Mouse (Mus musculus) cerebellum, adult 18-20 months (tissue): Measurements from ENCODE around the gene Zfp940.
"Not testable (repeated sequence)": the region's sequence is repeated elsewhere in the genome, so short reads cannot be mapped to it uniquely, and the experiment has no call there.

Source experiments
- DNase-seq, 2 experiments: peaks; one replicate each; pipeline ENCODE4 v3.0.0; 2021

The Zfp940 gene

DNA sequence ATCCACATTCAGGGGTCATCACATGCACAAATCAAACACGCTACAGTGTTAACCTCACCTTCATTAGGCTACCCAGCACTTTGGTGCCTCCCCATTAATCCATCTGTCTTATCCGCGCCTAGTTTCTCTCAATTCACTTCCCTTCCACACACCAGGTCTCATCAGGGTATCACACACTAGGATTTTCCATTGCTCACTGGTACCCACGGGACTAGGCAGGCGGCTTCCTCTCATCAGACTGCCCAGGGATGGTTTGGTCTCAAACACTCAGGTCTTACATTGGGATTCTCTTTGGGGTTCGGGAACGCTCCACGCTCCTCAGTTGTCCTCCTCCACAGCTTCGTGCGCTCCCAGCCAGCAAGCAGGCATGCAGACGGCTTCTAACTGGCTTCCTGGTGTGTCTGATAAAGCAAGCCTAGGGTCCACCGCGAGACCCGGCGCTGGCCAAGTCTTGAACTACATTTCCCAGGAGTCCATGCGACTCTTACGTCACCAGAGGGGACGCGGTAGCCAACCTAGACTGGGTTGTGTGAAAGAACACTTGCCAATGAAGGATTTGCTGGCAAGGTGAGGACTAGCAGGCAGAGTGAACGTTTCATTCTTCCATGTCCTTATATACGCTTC lies at the start of gene Zfp940:
Zfp940 (minus strand) TSS at position 451 of the 624 bp plus-strand sequence.
- peak; percentile 89 to 92 for DNase-seq

DNA sequence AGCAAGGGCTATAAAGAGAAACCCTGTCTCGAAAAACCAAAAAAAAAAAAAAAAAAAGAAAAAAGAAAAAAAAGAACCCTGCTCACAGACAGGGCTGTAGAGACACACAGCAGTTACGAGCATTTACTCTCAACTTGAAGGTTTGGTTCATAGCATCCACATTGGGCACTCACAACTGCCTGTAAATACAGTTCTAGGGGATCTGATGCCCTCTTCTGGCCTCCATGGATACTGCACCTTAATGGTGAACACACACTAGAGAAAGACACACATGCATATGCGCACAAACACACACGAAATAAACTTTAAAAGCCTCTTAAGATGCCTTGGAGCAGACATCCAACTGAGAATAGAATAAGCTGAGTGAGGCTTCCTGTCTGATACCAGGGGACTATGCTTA lies 44.9 kb upstream of the Zfp940 start:
- no peak for DNase-seq

DNA sequence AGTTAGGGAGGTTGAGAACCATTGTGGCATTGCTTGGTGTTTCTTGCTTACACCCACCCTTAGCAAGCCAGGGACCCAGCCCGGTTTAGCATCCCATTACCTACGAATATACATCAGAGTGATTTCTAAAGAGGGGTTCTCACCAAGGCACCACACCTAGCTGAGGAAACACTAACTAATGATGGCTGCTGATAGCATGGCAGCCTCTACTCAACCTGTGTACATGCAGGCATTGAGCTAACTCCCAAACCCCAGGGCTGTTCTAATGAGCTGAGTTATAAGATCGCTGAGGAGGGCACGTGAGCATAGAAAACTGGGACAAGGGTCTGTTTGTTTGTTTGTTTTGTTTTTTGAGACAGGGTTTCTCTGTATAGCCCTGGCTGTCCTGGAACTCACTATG lies 39.3 kb upstream of the Zfp940 start:
- DNase-seq, result no peak

DNA sequence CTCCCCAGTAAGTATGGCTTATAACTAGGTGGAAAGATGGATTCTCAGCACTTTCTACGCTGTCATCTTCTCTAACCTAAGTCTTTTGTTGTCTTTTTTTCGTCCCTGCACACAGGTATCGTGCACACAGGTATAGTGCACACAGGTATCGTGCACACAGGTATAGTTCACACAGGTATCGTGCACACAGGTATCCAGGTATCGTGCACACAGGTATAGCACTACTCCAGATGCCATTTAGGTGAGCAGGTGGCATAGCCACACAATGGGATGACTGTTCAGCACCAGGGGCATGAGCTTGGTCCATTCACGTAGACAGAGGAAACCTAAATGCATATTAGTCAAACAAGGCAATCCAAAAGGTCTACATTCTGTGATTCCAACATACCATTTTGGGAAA lies 37.0 kb upstream of the Zfp940 start:
- DNase-seq, result no peak

DNA sequence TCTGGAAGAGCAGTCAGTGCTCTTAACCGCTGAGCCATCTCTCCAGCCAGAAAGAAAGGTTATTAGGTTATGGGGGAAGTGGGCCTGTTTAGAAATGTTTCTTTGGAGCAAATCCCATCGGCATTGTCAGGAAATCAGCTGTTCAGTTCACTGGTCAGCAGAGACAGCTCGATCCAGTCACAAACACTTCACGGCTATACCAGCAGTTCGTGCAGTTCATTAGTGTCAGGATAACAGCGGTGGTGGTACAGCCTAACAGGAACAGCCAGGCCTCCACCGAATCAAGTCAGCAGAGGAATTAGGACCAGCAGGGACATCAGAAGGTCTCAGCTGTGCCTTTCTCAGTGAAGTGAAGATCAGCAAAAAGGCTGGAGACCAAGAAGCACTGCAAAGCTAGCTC lies 27.4 kb upstream of the Zfp940 start:
- no peak for DNase-seq

DNA sequence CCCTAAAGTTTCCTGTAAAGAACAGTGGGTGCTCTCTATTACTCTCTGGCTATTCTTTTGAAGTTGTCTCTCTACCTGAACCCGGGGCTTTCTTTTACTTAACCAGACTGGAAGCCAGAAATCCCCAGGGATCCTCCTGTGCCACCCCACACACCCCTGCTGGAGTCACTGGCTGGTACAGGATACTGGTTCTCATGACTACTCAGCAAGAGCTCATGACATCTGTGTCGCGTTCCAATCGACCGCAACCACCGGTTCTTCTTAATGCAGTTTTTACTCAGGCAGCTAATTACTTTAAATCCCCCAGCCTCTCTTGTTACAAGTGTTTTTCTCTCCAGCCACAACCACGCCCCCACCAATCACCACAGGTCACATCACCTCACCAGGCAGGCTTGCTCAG lies 26.6 kb upstream of the Zfp940 start:
- no peak for DNase-seq

DNA sequence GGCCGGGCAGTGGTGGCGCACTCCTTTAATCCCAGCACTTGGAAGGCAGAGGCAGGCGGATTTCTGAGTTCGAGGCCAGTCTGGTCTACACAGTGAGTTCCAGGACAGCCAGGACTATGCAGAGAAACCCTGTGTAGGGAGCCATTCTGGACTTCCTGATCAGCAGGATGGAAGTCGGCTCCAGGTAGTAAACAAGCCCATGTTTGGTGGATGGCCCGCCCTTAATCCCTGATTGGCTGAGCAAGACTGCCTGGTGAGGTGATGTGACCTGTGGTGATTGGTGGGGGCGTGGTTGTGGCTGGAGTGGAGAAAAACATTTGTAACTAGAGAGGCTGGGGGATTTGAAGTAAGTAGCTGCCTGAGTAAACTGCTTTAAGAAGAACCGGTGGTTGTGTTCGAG lies 24.1 kb upstream of the Zfp940 start:
- not testable (repeated sequence) for DNase-seq

DNA sequence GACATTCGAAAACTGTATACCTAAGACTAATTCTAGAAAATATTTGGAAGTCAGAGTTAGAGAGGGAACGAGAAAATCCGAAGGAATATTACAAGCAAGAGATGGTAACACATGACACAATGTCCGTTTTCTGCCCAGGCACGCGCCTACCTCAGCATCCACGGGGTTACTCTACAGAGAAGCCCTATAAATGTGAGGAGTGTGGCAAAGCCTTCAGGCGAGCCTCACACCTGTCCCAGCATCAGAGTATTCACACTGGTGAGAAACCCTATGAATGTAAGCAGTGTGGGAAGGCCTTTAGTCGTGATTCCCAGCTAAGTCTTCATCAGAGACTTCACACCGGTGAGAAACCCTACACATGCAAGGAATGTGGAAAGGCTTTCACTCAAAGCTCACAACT lies 20.8 kb upstream of the Zfp940 start:
- no peak for DNase-seq

DNA sequence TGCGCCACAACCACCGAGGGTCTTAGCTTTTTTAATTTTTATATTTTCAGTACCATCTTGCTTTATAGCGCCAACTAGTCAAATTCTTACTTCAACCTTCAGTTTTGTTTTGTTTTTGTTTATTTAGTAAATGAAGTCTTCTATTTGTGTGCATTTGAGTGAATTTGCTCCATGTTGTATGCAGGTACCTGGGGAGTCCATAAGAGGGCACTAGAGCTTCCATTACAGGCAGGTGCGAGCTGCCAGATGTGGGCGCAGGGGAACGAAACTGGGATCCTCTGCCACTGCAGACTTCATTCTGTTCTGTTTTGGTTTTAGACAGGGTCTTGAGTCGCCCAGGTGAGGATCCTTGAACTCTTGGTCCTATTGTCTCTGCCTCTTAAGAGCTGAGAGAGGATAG lies 8.2 kb upstream of the Zfp940 start:
- no peak for DNase-seq

DNA sequence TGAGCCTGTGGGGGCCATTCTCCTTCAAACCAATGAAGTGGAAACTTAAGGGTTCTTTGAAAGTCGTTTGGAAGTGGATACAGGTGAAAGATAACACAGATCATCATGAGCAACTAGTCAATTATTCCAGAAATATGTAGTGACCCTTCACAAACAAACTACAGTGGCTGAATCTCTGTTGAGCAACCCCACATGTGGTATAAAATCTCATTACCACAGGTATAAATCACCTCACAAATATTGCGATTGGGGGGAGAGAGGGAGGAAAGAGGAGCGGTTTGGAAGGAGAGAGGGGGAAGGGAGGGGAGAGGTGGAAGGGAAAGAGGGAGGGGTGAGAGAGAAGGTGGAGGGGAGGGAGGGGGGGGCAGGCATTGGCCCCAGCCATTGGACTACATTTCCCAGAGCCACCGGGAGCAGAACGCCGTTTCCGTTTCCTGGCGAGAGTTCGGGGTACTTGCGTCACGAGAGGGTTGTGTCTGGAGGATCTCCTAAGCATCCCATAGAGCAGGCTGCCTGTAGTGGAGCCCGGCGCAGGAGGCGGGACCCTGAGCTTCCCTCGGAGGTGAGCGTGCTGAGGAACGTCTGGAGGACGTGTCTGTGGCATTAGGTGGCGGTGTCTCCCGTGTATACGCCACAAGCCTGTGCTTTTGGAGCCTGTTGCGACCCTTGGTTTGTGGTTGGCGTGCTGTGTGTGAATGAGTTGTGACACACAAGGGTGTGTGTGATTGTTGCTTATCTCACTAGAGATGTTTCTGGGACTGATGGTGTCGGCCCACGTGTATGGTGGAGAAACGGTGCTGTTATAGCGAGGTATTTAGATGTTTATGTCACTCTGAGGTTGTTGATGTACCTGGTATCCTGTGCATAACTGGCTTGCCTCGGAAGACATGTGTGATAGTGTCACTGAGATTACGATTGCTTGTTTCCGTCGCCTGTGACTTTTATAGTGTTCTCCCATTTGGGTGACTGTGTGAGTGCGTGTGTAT lies 6.4 kb upstream of the Zfp940 start, which contains the start of gene Zfp420:
Zfp420 (plus strand) TSS at position 448 of the 986 bp plus-strand sequence.
- DNase-seq, result peak; percentile 92 to 98

DNA sequence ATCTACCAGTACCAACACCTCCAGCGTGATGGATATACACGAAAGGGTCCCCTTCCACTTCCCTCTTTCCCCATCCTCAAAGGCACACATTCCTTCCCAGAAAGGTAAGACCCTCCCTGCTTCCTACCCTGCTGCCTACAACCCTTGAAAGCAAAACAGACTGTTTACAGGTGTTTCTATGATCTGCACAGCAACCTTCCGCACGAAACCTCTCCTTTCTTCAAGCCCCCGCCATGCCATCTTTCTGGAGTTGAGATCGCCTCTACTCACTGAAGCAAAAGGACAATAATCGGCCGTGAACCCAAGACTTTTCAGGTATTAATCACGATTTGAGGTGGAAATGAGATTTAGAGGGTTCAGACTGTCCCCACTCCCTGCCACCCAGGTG lies 644 bp downstream of the Zfp940 start:
- peak in 1 of 2 experiments; percentile 19 for DNase-seq

DNA sequence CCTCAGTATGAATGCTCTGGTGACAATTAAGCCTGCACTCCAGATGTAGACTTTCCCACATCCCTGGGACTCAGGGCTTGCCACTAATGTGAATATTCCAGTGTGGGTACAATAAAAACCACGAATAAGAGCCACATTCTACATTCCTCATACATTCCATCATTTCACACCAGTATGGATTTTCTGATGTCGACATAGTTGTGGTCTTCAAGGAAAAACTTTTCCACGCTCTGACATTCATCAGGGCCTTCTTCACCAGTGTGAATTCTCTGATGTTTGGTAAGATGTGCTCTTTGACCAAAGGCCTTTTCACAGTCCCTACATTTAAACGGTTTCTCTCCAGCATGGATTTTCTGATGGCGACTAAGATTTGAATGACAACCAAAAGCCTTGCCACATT lies 8.9 kb downstream of the Zfp940 start:
- no peak for DNase-seq

DNA sequence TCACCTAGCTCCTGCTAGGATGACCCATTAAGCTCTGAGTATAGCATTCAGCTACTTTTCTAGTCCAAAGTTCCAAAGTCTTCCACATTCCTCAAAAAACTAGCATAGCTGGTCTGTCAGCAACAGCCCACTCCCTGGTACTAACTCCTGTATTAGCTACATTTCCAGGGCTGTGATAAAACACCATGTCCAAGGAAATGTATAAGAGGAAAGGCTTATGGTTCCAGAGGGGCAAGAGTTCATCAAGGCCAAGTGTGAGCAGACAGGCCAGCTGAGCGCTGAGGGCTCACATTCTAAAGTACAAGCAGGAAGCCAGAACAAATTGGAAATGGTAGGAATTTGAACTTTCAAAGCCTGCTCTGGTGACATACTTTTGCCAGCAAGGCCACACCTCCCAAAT lies 11.4 kb downstream of the Zfp940 start:
- no peak for DNase-seq

DNA sequence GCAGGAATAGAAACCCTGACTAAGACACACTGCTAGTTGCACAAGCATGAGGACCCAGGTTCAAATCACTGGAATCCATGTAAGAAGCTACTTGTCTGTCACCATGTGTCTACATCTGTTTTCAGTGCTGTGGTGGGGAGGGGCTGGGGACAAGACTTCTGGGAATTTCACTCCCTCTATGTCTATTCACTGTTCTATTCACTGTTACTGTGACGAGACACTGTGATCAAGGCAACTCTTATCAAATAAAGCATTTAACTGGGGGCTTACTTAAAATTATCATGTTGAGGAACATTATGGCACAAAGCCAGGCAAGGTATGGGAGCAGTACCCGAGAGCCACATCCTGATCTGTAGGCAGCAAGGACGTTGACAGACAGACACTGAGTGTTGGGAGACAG lies 14.2 kb downstream of the Zfp940 start:
- DNase-seq, result no peak

DNA sequence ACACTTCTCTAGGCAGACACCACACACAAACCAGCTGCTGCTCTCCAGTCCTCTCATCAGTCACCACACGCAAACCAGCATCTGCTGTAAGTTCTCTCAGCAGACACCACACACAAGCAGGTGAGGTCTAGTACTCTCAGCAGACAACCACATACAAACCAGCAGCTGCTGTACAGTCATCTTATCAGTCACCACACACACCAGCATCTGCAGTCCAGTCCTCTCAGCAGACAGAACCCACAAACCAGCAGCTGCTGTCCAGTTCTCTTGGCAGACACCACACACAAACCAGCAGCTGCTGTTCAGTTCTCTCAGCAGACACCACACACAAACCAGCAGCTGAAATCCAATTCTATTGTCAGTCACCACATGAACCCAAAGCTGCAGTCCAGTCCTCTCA lies 16.7 kb downstream of the Zfp940 start:
- no peak for DNase-seq

DNA sequence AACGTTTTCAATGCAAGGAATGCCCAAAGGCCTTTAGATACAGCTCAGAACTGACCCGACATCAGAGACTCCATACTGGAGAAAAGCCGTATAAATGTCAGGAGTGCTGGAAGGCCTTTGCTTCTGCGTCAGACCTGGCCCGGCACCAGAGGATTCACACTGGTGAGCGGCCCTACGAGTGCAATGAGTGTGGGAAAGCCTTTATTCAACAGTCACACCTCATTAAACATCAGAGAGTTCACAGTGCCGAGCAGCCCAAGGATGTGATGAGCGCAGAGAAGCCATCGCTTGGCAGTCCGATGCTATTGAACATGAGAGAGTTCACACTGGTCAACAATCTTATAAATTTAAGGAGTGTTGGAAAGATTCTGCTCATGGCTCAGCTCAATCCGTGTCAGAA lies 23.7 kb downstream of the Zfp940 start:
- no peak for DNase-seq

DNA sequence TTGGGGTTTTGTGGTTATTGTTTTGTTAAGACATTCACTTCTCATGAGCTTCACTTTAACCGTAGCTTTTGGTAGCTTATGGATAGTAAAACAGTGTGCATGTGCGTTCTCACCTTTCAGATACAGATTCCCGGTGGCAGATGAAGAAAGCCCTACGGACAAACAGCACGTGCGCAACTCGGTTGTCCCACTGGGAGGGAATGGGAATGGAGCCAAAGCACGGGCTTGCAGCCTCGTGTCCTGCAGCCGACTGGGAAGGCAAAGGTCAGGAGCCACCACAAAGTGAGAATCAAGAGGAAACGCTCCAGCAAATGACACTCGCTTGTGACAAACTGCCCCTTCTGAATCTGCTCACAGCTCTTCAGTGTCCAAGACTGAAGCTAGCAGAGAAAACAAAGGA lies 25.5 kb downstream of the Zfp940 start:
- DNase-seq, result no peak

DNA sequence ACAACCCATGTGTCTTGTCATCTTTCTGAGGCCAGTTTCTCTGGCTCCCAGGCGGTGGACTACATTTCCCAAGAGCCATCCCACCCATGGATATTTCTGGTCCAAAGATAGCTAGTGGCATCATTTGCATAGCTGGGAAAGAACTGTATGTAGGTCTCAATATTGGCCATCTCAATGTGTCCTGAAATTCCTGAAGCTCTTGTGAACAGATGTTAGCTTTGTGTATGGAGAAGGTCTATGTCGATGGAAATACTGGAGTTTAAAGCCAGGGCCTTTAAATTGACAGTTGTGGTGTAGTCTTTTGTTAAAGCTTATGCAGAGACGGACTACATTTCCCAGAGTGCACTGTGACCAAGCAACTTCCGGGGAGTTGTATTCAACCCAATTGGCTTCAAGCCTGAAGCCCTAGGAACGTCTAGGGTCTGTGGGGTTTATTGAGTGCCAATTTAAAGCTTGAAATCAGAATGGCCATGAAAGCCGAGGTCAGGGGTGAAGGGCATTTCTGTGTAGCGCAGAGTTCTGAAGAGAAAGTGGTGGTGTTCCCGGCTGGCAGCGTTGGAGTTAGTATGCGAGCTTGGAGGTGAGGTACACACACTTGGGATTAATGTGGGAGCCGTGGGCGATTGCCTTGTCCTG lies 34.7 kb downstream of the Zfp940 start:
- DNase-seq, result peak; percentile 78 to 89

DNA sequence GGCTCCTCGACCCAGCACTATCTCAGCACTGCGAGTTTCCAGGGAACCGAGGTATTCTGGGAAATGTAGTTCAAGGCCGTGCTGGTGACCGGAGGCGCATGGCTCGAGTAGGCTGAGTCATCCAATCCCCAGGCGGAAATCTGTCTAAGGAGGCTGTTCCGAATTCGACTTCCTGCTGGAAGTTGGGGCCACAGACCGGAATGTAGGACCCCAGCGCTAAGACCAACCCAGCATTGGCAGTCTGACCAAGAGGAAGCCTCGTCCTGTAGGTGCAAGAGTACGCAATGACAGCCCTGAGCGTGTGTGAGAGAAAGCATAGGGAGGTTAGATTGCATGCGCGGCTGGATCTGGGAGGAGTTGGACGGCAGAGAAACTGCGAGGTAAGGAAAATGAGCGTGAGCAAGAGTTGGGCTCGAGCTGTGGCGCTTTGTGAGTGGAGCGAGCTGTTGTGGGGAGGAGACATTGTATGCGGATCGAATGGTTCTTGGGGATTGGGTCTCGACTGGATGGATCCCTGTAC lies 37.5 kb downstream of the Zfp940 start, which contains the start of gene Zfp790:
Zfp790 (plus strand) TSS at position 205 of the 520 bp plus-strand sequence.
- DNase-seq, result peak; percentile 84 to 95

DNA sequence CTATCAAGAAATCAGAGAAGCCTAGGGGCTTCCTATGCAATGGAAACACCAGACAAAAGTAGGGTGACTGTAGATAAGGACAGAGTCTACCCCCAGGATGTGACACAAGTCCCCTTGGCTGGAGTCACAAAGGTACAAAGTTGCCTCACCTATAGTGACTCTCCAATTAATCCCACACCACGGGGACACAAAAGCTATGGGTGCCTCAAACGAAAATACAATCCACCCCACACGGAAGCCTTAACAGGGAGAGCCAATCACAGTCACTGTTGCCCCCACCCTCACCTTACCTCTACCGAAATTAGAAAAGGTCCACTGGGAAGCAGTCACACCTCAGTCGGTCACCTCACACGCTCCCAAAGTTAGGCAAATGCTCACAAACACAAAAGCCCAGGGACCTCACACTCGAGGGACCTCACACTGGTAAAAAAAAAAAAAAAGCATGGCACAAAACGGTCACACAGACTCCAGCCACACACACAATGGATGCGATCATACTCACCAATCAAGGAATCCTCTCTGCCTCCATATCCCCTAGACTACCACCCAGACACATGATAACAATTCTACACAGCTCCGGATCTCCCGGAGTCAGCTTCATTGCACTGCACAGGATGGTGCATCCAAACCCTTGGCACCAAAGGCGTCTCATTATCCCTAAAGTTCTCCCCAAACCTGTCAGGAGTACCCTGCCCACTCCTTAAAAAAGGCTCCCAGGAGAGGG lies 38.2 kb downstream of the Zfp940 start:
- DNase-seq, result no peak

DNA sequence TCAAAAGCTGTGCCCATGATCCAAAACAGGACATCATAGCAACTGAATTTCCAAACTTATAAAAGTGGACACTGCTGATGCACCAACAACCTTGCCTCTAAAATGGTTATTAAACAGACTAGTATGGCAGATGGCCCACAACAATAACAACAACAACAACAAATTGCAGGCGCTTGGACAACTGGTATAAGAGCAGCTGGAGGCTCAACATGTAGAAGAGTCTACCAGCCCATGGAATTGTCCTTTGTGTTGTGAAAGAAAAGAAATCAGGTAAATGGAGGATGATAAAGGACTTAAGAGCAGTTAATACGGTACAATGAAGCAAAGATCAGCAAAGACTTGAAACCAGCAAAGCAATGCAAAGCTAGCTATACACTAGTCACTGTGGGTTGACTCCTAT lies 39.1 kb downstream of the Zfp940 start:
- no peak for DNase-seq

DNA sequence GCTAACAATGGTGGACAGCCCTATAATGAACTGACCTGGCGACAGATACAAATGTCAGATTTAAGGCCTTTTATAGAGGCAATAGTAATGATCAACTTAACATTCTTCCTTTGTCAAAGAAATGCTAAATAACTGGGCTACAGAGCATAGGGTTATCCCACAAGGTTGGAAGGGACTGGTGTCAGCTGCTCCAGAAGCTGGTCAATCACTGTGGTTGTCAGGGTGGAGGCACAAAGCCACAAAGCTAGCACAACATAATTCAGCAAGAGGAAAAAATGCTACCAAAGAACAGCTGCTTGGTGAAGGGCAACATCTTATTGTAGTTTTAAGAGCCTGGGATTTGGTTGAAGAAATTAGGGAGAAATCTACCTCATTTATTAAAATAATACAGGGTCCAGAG lies 41.2 kb downstream of the Zfp940 start:
- DNase-seq, result no peak

DNA sequence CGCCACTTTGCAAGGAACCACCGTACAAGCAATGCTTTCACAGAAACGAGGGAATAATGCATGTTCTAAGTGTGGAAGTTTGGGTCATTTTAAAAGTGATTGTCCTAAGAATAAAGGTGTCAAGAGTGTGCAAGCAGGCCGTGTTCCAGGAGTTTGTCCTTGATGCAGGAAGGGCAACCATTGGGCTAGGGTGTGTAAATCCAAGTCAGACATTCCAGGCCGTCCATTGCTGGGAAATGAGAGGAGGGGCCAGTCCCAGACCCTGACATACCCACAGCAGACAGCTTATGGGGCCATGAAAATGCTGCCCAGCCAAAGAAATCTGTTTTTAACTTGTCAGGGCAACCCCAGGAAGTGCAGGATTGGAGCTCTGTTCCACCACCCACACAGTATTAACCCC lies 46.4 kb downstream of the Zfp940 start:
- DNase-seq, result no peak
